Mouse (Mus musculus): Measurements from ENCODE around the gene Olfr1410. TPM values are rescaled to one million over a fixed set of nuclear protein-coding genes. Genes with fewer than 3 reads are reported as not detected.

The Olfr1410 gene
- polyA plus RNA-seq, 1 experiment from 2014 or later = not detected

DNA sequence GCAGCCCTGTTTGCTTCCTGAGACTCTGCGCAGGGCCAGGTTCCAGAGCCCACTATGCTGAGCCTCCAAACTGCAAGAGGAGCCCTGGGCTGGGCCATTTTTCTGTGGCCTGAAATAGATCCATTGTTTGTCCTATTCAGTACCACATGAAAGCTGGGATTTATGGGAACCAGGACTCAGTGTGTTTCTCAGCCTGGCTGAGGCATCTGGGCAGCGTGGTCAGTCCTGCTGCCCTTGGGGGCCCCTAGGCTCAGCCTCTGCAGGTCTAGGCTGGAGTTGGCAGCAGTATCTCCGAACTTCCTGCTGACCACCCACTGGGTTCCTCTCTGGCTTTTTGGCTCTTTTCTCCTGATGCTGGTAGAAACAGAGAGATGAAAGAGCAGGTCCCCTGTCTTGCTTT, 45.9 kb downstream of the Olfr1410 start:
- no peak for TF ChIP-seq CTCF (IDR thresholded peaks at IDR 0.05; ENCODE audit: low read depth)

DNA sequence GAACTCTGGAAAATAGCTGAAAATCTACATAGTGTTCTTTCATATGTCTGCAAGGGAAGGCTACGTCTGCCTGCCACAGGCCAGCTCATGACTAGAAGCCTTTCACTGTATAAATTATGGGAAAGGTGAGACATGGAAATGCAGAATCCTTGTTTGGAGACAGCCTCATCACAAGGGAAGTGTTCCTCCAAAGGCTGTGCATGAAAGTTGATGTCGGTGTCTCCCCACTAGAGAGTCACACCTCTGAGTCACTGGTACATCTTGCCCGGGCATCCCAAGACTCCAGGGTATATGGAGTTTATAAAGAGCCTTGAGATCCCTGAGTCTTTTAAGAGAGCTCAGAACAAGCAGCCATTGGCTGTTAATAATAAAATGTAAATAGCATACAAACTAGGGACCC, 47.6 kb downstream of the Olfr1410 start:
- 94% methylated on average over 3 of the region's 3 CpGs for WGBS
- Histone ChIP-seq H3K9me3 (ENCODE audit: control insufficient read depth) (no peaks in the 10 kb centered on the region), H3K27me3 (replicated peaks; ENCODE audit: control insufficient read depth, insufficient read depth, low read length) (no peaks in the 10 kb centered on the region), H3K4me1 (replicated peaks; ENCODE audit: control insufficient read depth, insufficient read depth, low read length) (no peaks in the 10 kb centered on the region), H3K36me3 (ENCODE audit: control insufficient read depth, insufficient read depth) (no peaks in the 10 kb centered on the region), H3K4me3 (ENCODE audit: low read depth, low read length) (no peak overlapping the region), H3K9ac (ENCODE audit: low read depth, low read length) (no peak overlapping the region), H3K4me2 (replicated peaks; ENCODE audit: low read depth) (no peak overlapping the region), H3K27ac (ENCODE audit: low read depth, low read length) (no peak overlapping the region)
- no peak for ATAC-seq
- TF ChIP-seq CTCF (IDR thresholded peaks at IDR 0.05; ENCODE audit: low read depth) = no peak

More for the DNA sequence above, 45.9 kb downstream of the Olfr1410 start:
- Histone ChIP-seq H3K27ac (ENCODE audit: low read depth, low read length) (no peak overlapping the region), H3K9ac (ENCODE audit: low read depth, low read length) (no peak overlapping the region), H3K4me2 (replicated peaks; ENCODE audit: low read depth) (no peak overlapping the region), H3K4me3 (ENCODE audit: low read depth, low read length) (no peak overlapping the region), H3K9me3 (ENCODE audit: control insufficient read depth) (no peaks in the 10 kb centered on the region), H3K36me3 (ENCODE audit: control insufficient read depth, insufficient read depth) (no peaks in the 10 kb centered on the region), H3K27me3 (replicated peaks; ENCODE audit: control insufficient read depth, insufficient read depth, low read length) (no peaks in the 10 kb centered on the region), H3K4me1 (replicated peaks; ENCODE audit: control insufficient read depth, insufficient read depth, low read length) (no peaks in the 10 kb centered on the region)
- no peak for ATAC-seq
- 73% methylated on average over 3 of the region's 3 CpGs for WGBS

DNA sequence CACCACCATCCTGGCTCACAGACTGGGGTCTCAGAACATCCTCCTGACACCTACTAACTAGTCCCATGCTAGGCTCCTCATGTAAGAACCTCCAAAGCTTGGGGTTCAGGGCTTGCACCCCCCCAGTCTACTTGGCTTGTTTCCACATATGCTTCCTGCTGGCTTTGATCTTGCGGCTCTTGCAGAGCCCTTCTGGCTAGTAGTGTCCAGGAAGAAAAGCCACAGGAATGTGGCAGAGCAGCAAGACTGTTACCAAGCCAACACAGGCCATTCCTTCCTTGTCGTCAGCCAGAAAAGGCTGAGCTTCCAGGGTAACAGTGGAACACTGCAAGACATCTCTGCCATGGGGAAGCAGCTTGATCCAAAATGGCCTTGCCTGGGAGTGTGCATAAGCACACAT, 49.1 kb downstream of the Olfr1410 start:
- H3K36me3 ChIP-seq (ENCODE audit: control insufficient read depth, insufficient read depth) = no peaks in the 10 kb centered on the region
- H3K9me3 ChIP-seq (ENCODE audit: control insufficient read depth) = no peaks in the 10 kb centered on the region
- H3K27me3 ChIP-seq (replicated peaks; ENCODE audit: control insufficient read depth, insufficient read depth, low read length) = no peaks in the 10 kb centered on the region
- no peak for TF ChIP-seq CTCF (IDR thresholded peaks at IDR 0.05; ENCODE audit: low read depth)
- no peak overlapping the region for H3K4me3 ChIP-seq (ENCODE audit: low read depth, low read length)
- no peak overlapping the region for H3K4me2 ChIP-seq (replicated peaks; ENCODE audit: low read depth)
- H3K9ac ChIP-seq (ENCODE audit: low read depth, low read length) = no peak overlapping the region
- no peak for ATAC-seq
- 52% methylated on average over 2 of the region's 2 CpGs for WGBS
- no peaks in the 10 kb centered on the region for H3K4me1 ChIP-seq (replicated peaks; ENCODE audit: control insufficient read depth, insufficient read depth, low read length)
- no peak overlapping the region for H3K27ac ChIP-seq (ENCODE audit: low read depth, low read length)

DNA sequence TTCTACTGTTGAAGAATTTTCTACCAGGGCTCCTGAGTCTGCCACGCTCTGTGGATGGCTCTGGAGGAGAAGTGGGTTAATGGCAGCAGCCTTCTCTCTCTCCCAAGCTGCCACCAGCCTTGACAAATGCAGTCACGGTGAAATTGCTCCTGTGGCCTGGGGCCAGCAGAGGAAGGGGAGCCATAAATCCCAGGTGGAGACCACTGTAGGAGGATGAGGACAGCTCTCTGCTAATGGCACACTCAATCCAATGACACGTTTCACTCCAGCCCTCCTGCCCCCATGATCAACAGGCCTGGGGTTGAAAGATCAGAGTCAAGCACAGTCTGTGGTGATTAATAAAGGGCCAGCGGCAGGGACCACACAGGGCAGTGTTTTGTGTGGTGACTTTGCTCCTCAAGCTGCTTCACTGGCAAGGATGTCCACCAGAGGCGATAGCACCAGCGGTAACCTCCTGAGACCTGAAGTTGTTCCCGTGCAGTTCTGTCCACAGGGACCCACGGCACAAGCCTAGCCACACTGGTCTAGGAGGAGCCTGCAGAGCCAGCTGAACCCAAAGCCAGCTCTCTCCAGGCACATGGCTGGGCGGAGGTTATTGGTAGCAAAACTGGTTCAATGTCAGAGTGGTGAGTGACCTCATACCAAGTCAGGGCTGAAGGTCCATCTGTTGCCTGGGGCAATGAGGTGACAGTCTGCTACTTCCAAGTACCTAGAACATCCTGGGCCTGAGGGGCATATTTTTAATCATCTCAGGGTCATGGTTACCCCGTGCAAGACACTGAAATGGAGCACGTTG, 51.6 kb downstream of the Olfr1410 start:
- H3K4me1 ChIP-seq (replicated peaks; ENCODE audit: control insufficient read depth, insufficient read depth, low read length) = no peaks in the 10 kb centered on the region
- TF ChIP-seq CTCF (IDR thresholded peaks at IDR 0.05; ENCODE audit: low read depth) = no peak

DNA sequence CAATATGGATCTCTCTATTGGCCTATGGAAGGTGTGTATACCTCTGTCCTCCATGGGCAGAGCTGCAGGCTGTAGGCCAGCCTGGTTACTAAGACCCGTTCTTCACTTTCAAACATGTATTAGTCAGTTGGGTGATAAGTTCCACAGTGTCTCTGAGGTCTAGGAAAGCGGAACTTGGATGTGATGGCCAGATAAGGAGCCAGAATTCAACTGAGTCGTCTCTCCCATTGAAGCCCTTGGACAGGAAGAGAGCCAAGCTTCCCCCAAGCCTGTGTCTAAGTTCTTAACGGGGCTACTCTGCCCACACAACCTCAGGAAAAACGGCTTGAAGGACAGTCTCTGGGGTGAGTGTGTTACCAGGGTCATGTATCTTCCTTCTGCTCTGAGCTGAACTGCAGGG, 53.8 kb downstream of the Olfr1410 start:
- WGBS = 45% methylated on average over 5 of the region's 5 CpGs
- Histone ChIP-seq H3K36me3 (ENCODE audit: control insufficient read depth, insufficient read depth) (no peaks in the 10 kb centered on the region), H3K4me2 (replicated peaks; ENCODE audit: low read depth) (no peak overlapping the region), H3K4me1 (replicated peaks; ENCODE audit: control insufficient read depth, insufficient read depth, low read length) (no peaks in the 10 kb centered on the region), H3K9ac (ENCODE audit: low read depth, low read length) (no peak overlapping the region), H3K27ac (ENCODE audit: low read depth, low read length) (no peak overlapping the region), H3K4me3 (ENCODE audit: low read depth, low read length) (no peak overlapping the region), H3K27me3 (replicated peaks; ENCODE audit: control insufficient read depth, insufficient read depth, low read length) (no peaks in the 10 kb centered on the region), H3K9me3 (ENCODE audit: control insufficient read depth) (no peaks in the 10 kb centered on the region)
- no peak for TF ChIP-seq CTCF (IDR thresholded peaks at IDR 0.05; ENCODE audit: low read depth)
- no peak for ATAC-seq

More for the DNA sequence above, 51.6 kb downstream of the Olfr1410 start:
- H3K27ac ChIP-seq (ENCODE audit: low read depth, low read length) = no peak overlapping the region
- no peak overlapping the region for H3K4me2 ChIP-seq (replicated peaks; ENCODE audit: low read depth)
- no peak overlapping the region for H3K9ac ChIP-seq (ENCODE audit: low read depth, low read length)
- H3K4me3 ChIP-seq (ENCODE audit: low read depth, low read length) = no peak overlapping the region
- WGBS = 73% methylated on average over 11 of the region's 11 CpGs
- H3K9me3 ChIP-seq (ENCODE audit: control insufficient read depth) = no peaks in the 10 kb centered on the region
- no peak for ATAC-seq
- no peaks in the 10 kb centered on the region for H3K36me3 ChIP-seq (ENCODE audit: control insufficient read depth, insufficient read depth)
- no peaks in the 10 kb centered on the region for H3K27me3 ChIP-seq (replicated peaks; ENCODE audit: control insufficient read depth, insufficient read depth, low read length)

Other genes with a start within 250 kb of the Olfr1410 start
- gene Ndufa10, start 131.9 kb upstream of the Olfr1410 start, polyA plus RNA-seq (2015; fragmentation: Nextera tagmentation; extraction: Ambion mirVana) = 250 and 280 TPM in 2 replicates
- gene Olfr1416, start 120.7 kb upstream of the Olfr1410 start, polyA plus RNA-seq (2015; fragmentation: Nextera tagmentation; extraction: Ambion mirVana) = not detected in 2 replicates
- gene Olfr1415, start 109.7 kb upstream of the Olfr1410 start, polyA plus RNA-seq (2015; fragmentation: Nextera tagmentation; extraction: Ambion mirVana) = not detected in 2 replicates
- not detected in 2 replicates for gene Olfr1414, start 87.1 kb upstream of the Olfr1410 start, polyA plus RNA-seq (2015; fragmentation: Nextera tagmentation; extraction: Ambion mirVana)
- gene Olfr1413, start 34.5 kb upstream of the Olfr1410 start, polyA plus RNA-seq (2015; fragmentation: Nextera tagmentation; extraction: Ambion mirVana) = not detected in 2 replicates
- not detected in 2 replicates for gene Olfr1412, start 20.0 kb upstream of the Olfr1410 start, polyA plus RNA-seq (2015; fragmentation: Nextera tagmentation; extraction: Ambion mirVana)
- gene Olfr1411, start 11.4 kb upstream of the Olfr1410 start, polyA plus RNA-seq (2015; fragmentation: Nextera tagmentation; extraction: Ambion mirVana) = not detected in 2 replicates
- gene Olfr12, start 12.0 kb downstream of the Olfr1410 start, polyA plus RNA-seq (2015; fragmentation: Nextera tagmentation; extraction: Ambion mirVana) = not detected in 2 replicates
- gene Cops9, start 36.2 kb downstream of the Olfr1410 start, polyA plus RNA-seq (2015; fragmentation: Nextera tagmentation; extraction: Ambion mirVana) = 415 and 419 TPM in 2 replicates
- gene Otos, start 43.1 kb downstream of the Olfr1410 start, polyA plus RNA-seq (2015; fragmentation: Nextera tagmentation; extraction: Ambion mirVana) = not detected in 2 replicates
- 8.1 and 8.5 TPM in 2 replicates for gene Gpc1, start 225.9 kb downstream of the Olfr1410 start, polyA plus RNA-seq (2015; fragmentation: Nextera tagmentation; extraction: Ambion mirVana)